Mouse (Mus musculus) heart, adult 2 months (tissue): Measurements from ENCODE around the gene Phlda2.

Source experiments
- CTCF ChIP-seq: fragments of 200-600 bp; IDR thresholded peaks from 2 replicates; pipeline ENCODE4 v1.8.1; 2022; ENCODE audit warnings: antibody characterized with exemption, mild to moderate bottlenecking, moderate library complexity
- POLR2A ChIP-seq: fragments of 200-500 bp; IDR thresholded peaks from 2 replicates; pipeline ENCODE4 v1.6.1; 2011; ENCODE audit warnings: mild to moderate bottlenecking, low read depth, low read length, control low read depth; ENCODE audit not compliant: insufficient read depth

DNA sequence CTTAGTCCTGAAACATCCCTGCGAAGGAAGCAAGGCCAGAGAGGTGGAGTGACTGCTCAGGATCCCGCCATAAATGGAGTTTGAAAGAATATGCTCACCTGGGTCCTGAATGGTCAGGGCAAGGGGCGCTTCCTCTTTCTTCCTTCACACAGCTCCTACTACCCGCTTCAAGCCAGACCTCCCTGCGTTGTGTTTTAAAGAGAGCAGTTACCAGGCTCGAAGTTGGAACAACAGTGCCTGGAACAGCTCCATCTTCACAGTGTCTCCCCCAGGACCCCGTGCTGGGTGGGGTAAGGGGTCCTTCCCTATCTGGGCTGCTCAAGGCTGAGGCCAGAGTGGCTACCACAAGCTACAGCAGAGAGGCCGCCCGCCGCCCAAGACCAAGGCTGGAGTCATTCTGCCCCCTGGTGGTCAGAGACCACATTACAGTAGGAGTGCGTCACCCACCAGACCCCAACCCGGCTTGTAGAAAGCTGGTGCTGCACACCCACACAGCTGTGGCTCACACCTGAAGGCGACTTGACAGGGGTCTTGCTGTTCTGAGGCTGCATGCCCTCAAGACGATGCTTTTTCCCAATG, 36.8 kb downstream of the Phlda2 start:
- TF ChIP-seq POLR2A (no peak), CTCF (peak; percentile 98)
